7 mouse cellular contexts compared by ENCODE assay signal in genomic region chr19:18632231-18633185, GRCm38 (mm10). TPM values are rescaled to one million over a fixed set of nuclear protein-coding genes. Genes with fewer than 3 reads are reported as not detected.
DNase-seq lines count a peak whose midpoint lies in the region; ATAC-seq and TF ChIP-seq lines count a peak whose summit lies in the region.

No protein-coding gene starts in this region.

- no peaks in the 10 kb centered on the region for H3K27me3 ChIP-seq in spleen, adult 2 months (ENCODE audit: control insufficient read depth, insufficient read depth, low read length)
- no peaks in the 10 kb centered on the region for H3K27me3 ChIP-seq in forebrain, postnatal 0 days (ENCODE audit: insufficient read depth, low read length)
- no peaks in the 10 kb centered on the region for H3K27me3 ChIP-seq in limb, embryonic 15.5 days

- DNase-seq in spleen, adult 2 months (ENCODE audit: low read depth in 1 of 2, low spot score in 2 of 2), result no peak
- no peak for DNase-seq in spleen, adult 18-20 months
- no peak for DNase-seq in forebrain, postnatal 0 days
- DNase-seq in yolk sac, embryonic 10.5 days (ENCODE audit: low spot score), result peak; percentile 34
- DNase-seq in layer of hippocampus, adult 11-12 months (ENCODE audit: low spot score), result no peak
- no peak for DNase-seq in ovary, adult 18-20 months (ENCODE audit: low spot score)

- WGBS in spleen, adult 2 months, result 56% methylated on average over 13 of the region's 13 CpGs
- WGBS in forebrain, postnatal 0 days, result 66% methylated on average over 13 of the region's 13 CpGs
- WGBS in limb, embryonic 15.5 days, result 44% methylated on average over 13 of the region's 13 CpGs

- no peak for TF ChIP-seq POLR2A in spleen, adult 2 months (IDR thresholded peaks at IDR 0.05; ENCODE audit: low read depth, low read length)

- no peaks in the 10 kb centered on the region for H3K36me3 ChIP-seq in spleen, adult 2 months (ENCODE audit: control insufficient read depth, insufficient read depth, low read length)
- H3K36me3 ChIP-seq in forebrain, postnatal 0 days (ENCODE audit: insufficient read depth), result no peaks in the 10 kb centered on the region
- H3K36me3 ChIP-seq in limb, embryonic 15.5 days, result no peaks in the 10 kb centered on the region

- H3K9me3 ChIP-seq in forebrain, postnatal 0 days (ENCODE audit: low read length), result no peaks in the 10 kb centered on the region
- no peaks in the 10 kb centered on the region for H3K9me3 ChIP-seq in limb, embryonic 15.5 days

- peak overlapping the region; percentile 96 for H3K4me2 ChIP-seq in forebrain, postnatal 0 days (ENCODE audit: low read depth)
- peak overlapping the region; percentile 69 for H3K4me2 ChIP-seq in limb, embryonic 15.5 days

- peak overlapping the region; percentile 57; the same call in 1 of the 2 replicates for H3K9ac ChIP-seq in forebrain, postnatal 0 days
- peak overlapping the region; percentile 39 for H3K9ac ChIP-seq in limb, embryonic 15.5 days

- peak overlapping the region; percentile 70 for H3K4me3 ChIP-seq in spleen, adult 2 months (ENCODE audit: extremely low read depth, insufficient read depth, insufficient read length)
- H3K4me3 ChIP-seq in forebrain, postnatal 0 days (ENCODE audit: low read depth, low read length), result peak overlapping the region; percentile 75
- peak overlapping the region; percentile 91 for H3K4me3 ChIP-seq in limb, embryonic 15.5 days

- H3K27ac ChIP-seq in spleen, adult 2 months (ENCODE audit: insufficient read depth, low read length), result no peak overlapping the region
- H3K27ac ChIP-seq in forebrain, postnatal 0 days (ENCODE audit: low read depth, low read length), result no peak overlapping the region
- peak overlapping the region; percentile 91; the same call in 1 of the 2 replicates for H3K27ac ChIP-seq in limb, embryonic 15.5 days

- TF ChIP-seq CTCF in spleen, adult 2 months (IDR thresholded peaks at IDR 0.05; ENCODE audit: extremely low read depth, insufficient read depth, insufficient read length, insufficient replicate concordance), result no peak
- TF ChIP-seq CTCF in forebrain, postnatal 0 days (IDR thresholded peaks at IDR 0.05; ENCODE audit: low read depth), result no peak

- H3K4me1 ChIP-seq in spleen, adult 2 months (ENCODE audit: control insufficient read depth, insufficient read depth, insufficient read length), result peaks cover 7% of the 10 kb centered on the region; the same call in 1 of the 2 replicates
- H3K4me1 ChIP-seq in forebrain, postnatal 0 days (ENCODE audit: insufficient read depth), result no peaks in the 10 kb centered on the region
- H3K4me1 ChIP-seq in limb, embryonic 15.5 days, result peaks cover 16% of the 10 kb centered on the region; the same call in 1 of the 2 replicates

- ATAC-seq in forebrain, postnatal 0 days, result no peak
- ATAC-seq in limb, embryonic 15.5 days (ENCODE audit: insufficient number of reproducible peaks, low FRiP score, low TSS enrichment, low read depth), result no peak

RNA-seq across cellular contexts. Expression of gene Nmrk1, which starts 0.8 kb away (rescaled TPM):
- polyA plus RNA-seq in spleen, adult 2 months (2012; rRNA removed), result 3.5 and 4.0 TPM in 2 replicates
- 3.0 and 3.6 TPM in 2 replicates for total RNA-seq in forebrain, postnatal 0 days (2014; rRNA removed)
- polyA plus RNA-seq in forebrain, postnatal 0 days (2015; fragmentation: Nextera tagmentation; extraction: Ambion mirVana), result 2.1 and 4.8 TPM in 2 replicates
- polyA plus RNA-seq in limb, embryonic 15.5 days (2015; fragmentation: Nextera tagmentation; extraction: Ambion mirVana), result 18.6 and 19.1 TPM in 2 replicates

RNA-seq across cellular contexts. Expression of gene Ostf1, which starts 0.9 kb away (rescaled TPM):
- 69.7 and 83.6 TPM in 2 replicates for polyA plus RNA-seq in spleen, adult 2 months (2012; rRNA removed)
- total RNA-seq in forebrain, postnatal 0 days (2014; rRNA removed), result 29.9 and 30.8 TPM in 2 replicates
- 37.7 and 39.0 TPM in 2 replicates for polyA plus RNA-seq in forebrain, postnatal 0 days (2015; fragmentation: Nextera tagmentation; extraction: Ambion mirVana)
- polyA plus RNA-seq in limb, embryonic 15.5 days (2015; fragmentation: Nextera tagmentation; extraction: Ambion mirVana), result 154 and 163 TPM in 2 replicates

RNA-seq across cellular contexts. Expression of gene Carnmt1, which starts 38.1 kb away (rescaled TPM):
- polyA plus RNA-seq in spleen, adult 2 months (2012; rRNA removed), result 3.1 and 5.8 TPM in 2 replicates
- total RNA-seq in forebrain, postnatal 0 days (2014; rRNA removed), result 8.6 and 94.9 TPM in 2 replicates
- polyA plus RNA-seq in forebrain, postnatal 0 days (2015; fragmentation: Nextera tagmentation; extraction: Ambion mirVana), result 8.5 and 10.6 TPM in 2 replicates
- 21.5 and 35.0 TPM in 2 replicates for polyA plus RNA-seq in limb, embryonic 15.5 days (2015; fragmentation: Nextera tagmentation; extraction: Ambion mirVana)
